Mouse (Mus musculus) liver, embryonic 14.5 days (tissue): ENCODE data around the gene Fam234b.

Experiments
- CTCF ChIP-seq: IDR thresholded peaks from 2 replicates; pipeline ENCODE4 v1.5.1; 2016; ENCODE audit warnings: antibody characterized with exemption, low read depth, control low read depth
- EP300 ChIP-seq: IDR thresholded peaks from 2 replicates; pipeline ENCODE4 v1.6.1; 2016; ENCODE audit warnings: antibody characterized with exemption, low read depth

DNA sequence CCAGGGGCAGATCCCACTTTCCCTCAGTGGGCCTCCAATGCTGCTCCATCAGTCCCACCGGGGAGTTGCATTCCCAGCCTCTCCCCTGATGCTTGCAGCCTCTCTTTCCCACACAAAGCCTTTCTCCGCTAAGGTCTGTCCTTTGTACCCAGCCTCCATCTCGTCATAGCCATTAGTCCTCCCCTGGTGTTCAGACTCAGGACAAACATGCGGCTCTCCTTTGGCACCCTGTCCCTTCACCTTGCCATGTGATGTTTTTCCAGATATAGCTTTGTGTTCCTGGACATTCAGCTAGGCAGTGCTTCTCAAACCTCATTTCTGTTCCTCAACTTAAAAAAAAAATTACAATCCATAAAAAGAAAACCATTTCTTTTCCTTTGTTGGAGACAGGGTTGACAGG lies 39.3 kb upstream of the Fam234b start:
- TF ChIP-seq CTCF, result 0 out of 2 replicates have a peak, but pooled peaks have one; percentile 11
- no peak for TF ChIP-seq EP300
